Mouse (Mus musculus) frontal cortex, postnatal 36 days (tissue): ENCODE results near the gene Ntn5.

Experiments used
- DNase-seq, 2 experiments: peaks; one replicate each; pipeline ENCODE4 v3.0.0; 2022; ENCODE audit warnings: low spot score in 2 of 2

Ntn5 gene

DNA sequence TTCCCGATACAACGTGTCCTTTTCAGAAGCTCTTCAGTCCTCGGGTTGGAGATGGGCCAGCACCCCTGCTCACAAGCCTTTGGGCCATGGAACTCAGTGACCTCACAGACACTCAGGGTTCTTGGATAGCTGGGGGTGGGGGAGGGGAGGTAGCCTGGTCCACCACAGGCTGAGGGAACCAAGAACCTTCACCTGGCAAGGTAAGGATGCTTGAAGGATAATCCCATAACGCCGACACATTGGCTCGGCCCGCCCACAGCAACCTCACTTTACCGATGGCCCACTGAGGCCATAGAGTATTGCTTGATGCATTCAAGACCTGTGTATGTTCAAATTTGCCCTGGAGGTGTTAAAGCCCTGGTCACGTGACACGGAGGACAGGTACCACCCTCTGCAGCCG, 41.9 kb downstream of the Ntn5 start, which contains the start of gene Spaca4:
Gene Spaca4 (minus strand): TSS at position 101 of the 400 bp plus-strand sequence.
- no peak for DNase-seq

DNA sequence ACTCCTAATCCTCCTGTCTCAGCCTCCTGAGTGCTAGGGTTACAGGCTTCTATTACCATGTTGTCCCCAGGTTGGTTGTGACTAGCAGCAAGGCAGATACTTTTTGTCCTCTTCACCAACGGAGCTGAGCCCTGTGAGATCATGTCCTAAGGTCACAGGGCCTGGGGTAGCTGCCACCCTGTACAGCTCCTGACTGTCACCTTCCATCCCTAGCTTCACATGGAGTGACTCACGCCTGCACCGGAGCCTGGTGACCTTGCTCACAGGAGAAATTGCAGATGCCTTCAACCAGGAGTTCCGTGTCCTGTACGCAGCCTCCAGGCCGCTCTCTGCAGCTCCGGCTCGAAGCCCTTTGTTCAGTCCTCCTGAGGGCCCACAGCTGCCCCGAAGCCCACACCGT, 42.6 kb downstream of the Ntn5 start:
- DNase-seq, result no peak

DNA sequence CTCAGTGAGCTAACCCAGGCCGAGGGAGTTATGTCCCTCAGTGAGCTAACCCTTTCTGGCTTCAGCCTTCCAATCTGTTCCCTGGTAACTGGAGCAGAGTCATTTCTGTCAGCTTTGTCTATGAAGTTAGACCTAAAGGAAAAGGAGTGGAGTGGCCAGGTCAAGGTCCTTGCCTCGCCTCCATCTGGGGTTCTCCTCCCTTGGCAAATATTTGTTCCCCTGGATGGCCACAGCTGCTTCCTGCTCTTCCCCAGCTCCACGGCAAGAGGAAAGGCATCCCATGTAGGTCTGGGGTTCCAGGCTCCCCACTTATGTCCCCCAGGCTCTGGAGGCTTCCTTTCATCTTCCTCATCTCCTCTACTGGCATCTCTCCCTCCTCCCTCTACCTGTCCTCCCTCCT, 43.8 kb downstream of the Ntn5 start:
- DNase-seq, result no peak

DNA sequence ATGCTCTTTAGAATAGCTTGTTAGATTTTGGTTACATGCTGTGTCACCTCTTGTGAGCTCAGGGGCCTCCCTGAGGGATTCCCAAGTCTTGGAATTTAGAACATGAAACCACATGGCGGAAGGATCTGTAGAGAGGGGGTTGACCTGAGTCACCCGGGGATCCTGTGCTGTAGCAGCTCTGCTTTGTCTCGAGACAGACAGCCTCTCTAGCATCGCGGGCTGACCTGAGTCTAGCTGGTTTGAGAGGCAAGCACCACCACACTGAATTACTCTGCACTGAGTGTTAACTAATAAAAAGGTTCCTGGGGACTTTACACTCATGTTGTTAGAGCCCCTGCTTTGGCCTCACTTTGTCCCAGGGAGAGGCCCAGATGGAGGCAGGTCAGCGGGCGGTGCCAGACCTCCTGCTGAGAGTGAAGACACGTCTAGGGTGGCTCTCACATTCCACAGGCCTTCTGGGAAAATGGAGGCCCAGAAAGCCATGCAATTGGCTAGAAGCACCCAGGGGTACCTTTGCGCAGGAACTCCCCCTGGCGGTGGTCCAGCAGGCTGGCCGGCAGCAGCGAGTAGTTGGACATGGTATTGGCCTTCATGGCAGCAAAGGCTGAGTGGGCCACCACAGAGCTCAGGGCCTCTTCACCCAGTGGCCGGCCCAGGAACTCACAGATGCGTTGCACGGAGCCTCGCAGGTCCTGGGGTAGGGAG, 47.1 kb downstream of the Ntn5 start:
- no peak for DNase-seq

DNA sequence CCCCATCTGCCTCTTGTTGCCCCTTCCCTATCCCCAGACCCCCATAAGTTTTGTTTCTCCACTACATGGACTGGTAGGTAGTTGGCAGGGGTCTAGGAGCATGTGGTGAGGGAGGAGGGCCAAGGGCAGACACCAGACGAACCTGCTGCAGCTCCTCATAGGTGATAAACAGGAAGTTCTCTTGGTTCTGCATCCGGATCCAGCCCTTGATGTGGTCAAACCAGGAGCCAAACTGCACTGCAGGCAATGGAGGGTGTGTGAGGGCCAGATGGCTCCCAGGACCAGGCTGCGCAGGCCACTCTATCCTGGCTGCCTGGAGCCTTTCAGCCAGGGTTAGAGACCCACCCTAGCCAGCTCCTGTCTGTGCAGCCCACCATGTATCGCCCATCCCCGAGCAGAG, 49.7 kb downstream of the Ntn5 start:
- DNase-seq, result no peak

DNA sequence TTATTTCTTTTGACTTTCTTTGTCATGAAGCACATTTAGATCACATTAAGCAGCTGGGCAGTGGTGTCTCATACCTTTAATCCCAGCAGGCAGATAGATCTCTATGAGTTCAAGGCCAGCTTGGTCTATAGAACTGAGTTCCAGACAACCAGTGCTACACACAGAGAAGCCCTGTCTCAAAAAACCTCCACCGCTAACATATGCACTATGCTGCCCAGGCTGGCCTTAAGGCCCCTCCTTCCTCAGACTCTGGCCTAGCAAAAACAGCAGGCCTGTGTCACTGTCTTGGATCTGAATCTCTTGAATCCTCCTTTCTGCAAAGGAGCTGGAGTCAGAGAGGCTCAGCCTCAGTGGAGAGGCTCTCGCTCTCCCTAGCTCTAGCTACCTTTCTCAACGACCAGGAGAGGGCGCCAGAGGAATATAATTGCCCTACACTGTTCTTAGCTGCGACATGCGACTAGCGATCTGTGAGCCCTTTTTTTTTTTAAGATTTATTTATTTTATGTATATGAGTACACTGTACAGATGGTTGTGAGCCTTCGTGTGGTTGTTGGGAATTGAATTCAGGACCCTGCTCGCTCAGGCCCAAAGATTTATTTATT, 55.4 kb downstream of the Ntn5 start:
- peak; percentile 75 to 86 for DNase-seq

DNA sequence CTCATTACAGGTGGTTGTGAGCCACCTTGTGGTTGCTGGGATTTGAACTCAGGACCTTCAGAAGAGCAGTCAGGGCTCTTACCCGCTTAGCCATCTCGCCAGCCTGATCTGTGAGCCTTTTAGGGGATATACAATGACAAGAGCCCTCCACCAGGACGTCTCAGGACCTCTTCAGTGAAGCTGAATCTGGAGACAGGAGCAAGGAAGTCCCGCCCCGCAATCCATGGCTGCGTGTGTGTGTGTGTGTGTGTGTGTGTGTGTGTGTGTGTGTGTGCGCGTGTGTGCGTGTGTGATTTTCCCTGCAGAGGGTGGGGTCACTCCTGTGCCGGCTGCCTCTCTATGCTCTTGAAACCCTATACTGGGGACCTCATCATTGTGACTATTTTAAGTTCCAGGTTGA, 56.0 kb downstream of the Ntn5 start:
- DNase-seq, result no peak

DNA sequence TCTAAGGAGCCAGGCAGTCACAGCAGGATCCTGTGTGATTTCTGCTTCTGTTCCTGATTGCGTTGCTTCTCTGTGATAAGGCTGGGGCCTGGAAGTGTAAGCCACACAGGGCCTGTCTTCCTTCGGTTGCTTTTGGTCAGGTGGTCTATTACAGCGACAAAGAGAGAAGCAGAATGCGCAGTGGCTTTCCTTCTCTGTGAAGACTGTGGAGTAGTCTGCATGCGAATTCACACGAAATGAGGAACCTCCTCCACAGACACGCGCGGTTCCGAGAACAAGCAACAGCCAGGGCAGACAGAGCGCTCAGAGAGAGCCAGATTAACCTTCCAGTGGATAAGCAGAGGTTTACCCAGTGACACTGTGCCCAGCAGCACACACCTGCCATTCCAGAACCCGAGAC, 57.5 kb downstream of the Ntn5 start:
- DNase-seq, result peak in 1 of 2 experiments; percentile 31

DNA sequence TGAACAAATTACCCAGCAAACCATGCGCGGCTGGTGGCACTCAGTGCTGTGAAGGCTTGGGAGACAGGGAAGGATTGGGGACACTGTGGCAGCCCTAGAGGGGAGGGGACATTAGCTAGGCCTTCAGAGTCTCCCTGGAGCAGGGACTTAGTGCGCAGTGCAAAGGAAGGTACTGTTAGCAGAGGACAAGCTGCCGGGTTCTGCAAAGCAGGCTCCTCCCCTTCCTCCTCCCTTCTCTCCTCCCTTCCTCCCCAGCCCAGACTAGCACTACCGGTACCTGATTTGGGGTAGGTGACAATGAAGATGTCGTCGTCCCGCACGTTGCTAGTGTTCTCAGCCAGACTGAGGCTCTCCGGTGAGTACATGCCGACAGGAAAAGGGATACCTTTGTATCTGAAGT, 58.0 kb downstream of the Ntn5 start:
- DNase-seq, result peak; percentile 37 to 40

DNA sequence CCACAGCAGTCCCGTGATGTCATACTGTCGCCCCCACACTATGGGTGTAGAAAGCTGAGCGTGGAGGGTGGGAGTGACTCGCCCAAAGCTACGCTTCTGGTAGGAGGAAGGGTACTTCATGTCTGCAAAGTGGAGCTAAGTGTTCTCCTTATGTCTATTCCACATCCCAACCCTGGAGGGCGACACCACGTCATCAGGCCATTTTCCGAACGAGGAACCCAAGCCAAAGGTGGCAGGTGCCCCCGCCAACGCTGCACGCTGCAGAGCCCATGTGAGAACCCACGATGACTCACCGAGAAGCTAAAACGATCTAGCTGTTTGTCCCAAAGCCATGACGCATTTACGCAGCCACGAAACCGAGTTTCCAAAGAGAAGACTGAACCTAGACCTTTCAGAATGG, 58.5 kb downstream of the Ntn5 start:
- peak; percentile 79 to 88 for DNase-seq
